Mouse (Mus musculus) right cerebral cortex, postnatal 36 days (tissue): ENCODE measurements around the gene Scgb1b10.
"Not testable (repeated sequence)": the region's sequence is repeated elsewhere in the genome, so short reads cannot be mapped to it uniquely, and the experiment has no call there.

Experiments
- DNase-seq, 2 experiments: peaks; one replicate each; pipeline ENCODE4 v3.0.0; 2022; ENCODE audit warnings: low spot score in 2 of 2, mixed read lengths in 1 of 2

The Scgb1b10 gene

GRCm38 (mm10) chr7:32100553-32100952, at the start of gene Scgb1b10:
Gene Scgb1b10, plus strand, starts transcription at chr7:32100853.
- not testable (repeated sequence) for DNase-seq
